Mouse (Mus musculus) ES-E14 (cell line): ENCODE results near the gene Clybl. TPM values are rescaled to one million over a fixed set of nuclear protein-coding genes. Genes with fewer than 3 reads are reported as not detected.

Source experiments
- DNase-seq: peaks from one replicate; pipeline ENCODE4 v3.0.0-alpha.2; 2013; ENCODE audit warnings: low read depth, low spot score
- H3K27ac ChIP-seq: 2 replicates; pipeline ENCODE4 v1.5.1; 2012; ENCODE audit warnings: low read depth, mild to moderate bottlenecking, low read length, moderate library complexity, mixed read lengths; ENCODE audit not compliant: poor library complexity, insufficient read depth, severe bottlenecking
- H3K36me3 ChIP-seq: 2 replicates; pipeline ENCODE4 v1.6.1; 2012; ENCODE audit warnings: mild to moderate bottlenecking, low read length, moderate library complexity, mixed read lengths; ENCODE audit not compliant: control insufficient read depth, poor library complexity, insufficient read depth, severe bottlenecking
- H3K4me1 ChIP-seq, 2 experiments: fragments of 150-350 bp in 1 of 2; sonication (generic) in 1 of 2; 2 replicates each; pipeline ENCODE4 v1.6.1; 2012; ENCODE audit warnings: low read length in 2 of 2, mild to moderate bottlenecking in 1 of 2, mixed read lengths in 1 of 2; ENCODE audit not compliant: control insufficient read depth in 2 of 2, insufficient read depth in 2 of 2, poor library complexity in 1 of 2
- H3K4me3 ChIP-seq, 2 experiments: fragments of 150-350 bp in 1 of 2; sonication (generic) in 1 of 2; 2 replicates each; pipeline ENCODE4 v1.5.1; 2012; ENCODE audit warnings: low read length in 2 of 2, low read depth in 1 of 2, mild to moderate bottlenecking in 1 of 2, mixed read lengths in 1 of 2; ENCODE audit not compliant: insufficient read depth in 1 of 2, poor library complexity in 1 of 2, severe bottlenecking in 1 of 2
- H3K9ac ChIP-seq: 2 replicates; pipeline ENCODE4 v1.6.1; 2012; ENCODE audit warnings: low read depth, mild to moderate bottlenecking, low read length, mixed read lengths; ENCODE audit not compliant: poor library complexity, insufficient read depth, severe bottlenecking
- H3K9me3 ChIP-seq: fragments of 150-350 bp; sonication (generic); 2 replicates; pipeline ENCODE4 v1.6.1; 2012; ENCODE audit warnings: low read depth, mild to moderate bottlenecking, low read length; ENCODE audit not compliant: control insufficient read depth, insufficient read depth
- CHD2 ChIP-seq: IDR thresholded peaks from 2 replicates; pipeline ENCODE4 v1.6.1; 2014; ENCODE audit warnings: mild to moderate bottlenecking, low read depth, low read length, inconsistent platforms
- HCFC1 ChIP-seq: IDR thresholded peaks from 2 replicates; pipeline ENCODE4 v1.6.1; 2012; ENCODE audit warnings: low read length, inconsistent platforms, borderline replicate concordance; ENCODE audit not compliant: insufficient read depth
- MAFK ChIP-seq: IDR thresholded peaks from 2 replicates; pipeline ENCODE4 v1.6.1; 2014; ENCODE audit warnings: mild to moderate bottlenecking, low read depth, low read length, inconsistent platforms; ENCODE audit not compliant: insufficient read depth
- ZC3H11A ChIP-seq: IDR thresholded peaks from 2 replicates; pipeline ENCODE4 v1.6.1; 2012; ENCODE audit warnings: low read depth, mild to moderate bottlenecking, inconsistent platforms, low read length, borderline replicate concordance
- ZNF384 ChIP-seq: IDR thresholded peaks from 2 replicates; pipeline ENCODE4 v1.6.1; 2012; ENCODE audit warnings: low read depth, low read length, inconsistent platforms
- in situ Hi-C, 2 experiments: fragments of 600-800 bp; cut with MboI; formaldehyde crosslinking; loops; one replicate each; pipeline ENCODE4 v1.15.1; 2025; ENCODE audit warnings: low sequenced_read_pairs in 2 of 2, inconsistent platforms in 1 of 2; ENCODE audit not compliant: unreplicated experiment in 2 of 2
- total RNA-seq: library from RNA; depleted of rRNA; stranded (reverse); fragments of 300-350 nt; gene quantifications from 2 replicates; pipeline ENCODE4 v1.2.3, GENCODE M21; 2012

The Clybl gene
- total RNA-seq, 1 experiment = 2.6 TPM

GRCm38 (mm10) chr14:122393119-122393518, 211.6 kb downstream of the Clybl start:
- H3K36me3 ChIP-seq = no peaks in the 10 kb centered on the region
- no peak for TF ChIP-seq MAFK
- no peak for TF ChIP-seq CHD2
- TF ChIP-seq ZNF384 = 0 out of 2 replicates have a peak, but pooled peaks have one; percentile 8
- H3K4me1 ChIP-seq = peaks cover 5 to 10% of the 10 kb centered on the region in 2 experiments; a peak in 3 of 4 replicates
- no peak overlapping the region for H3K27ac ChIP-seq
- DNase-seq = no peak
- H3K9ac ChIP-seq = no peak overlapping the region
- in situ Hi-C loops = no loop called here
- no peaks in the 10 kb centered on the region for H3K9me3 ChIP-seq
- no peak overlapping the region for H3K4me3 ChIP-seq

GRCm38 (mm10) chr14:122398676-122399075, 217.2 kb downstream of the Clybl start:
- H3K9ac ChIP-seq = no peak overlapping the region
- H3K9me3 ChIP-seq = no peaks in the 10 kb centered on the region
- peaks cover 2 to 20% of the 10 kb centered on the region in 2 experiments; a peak in 3 of 4 replicates for H3K4me1 ChIP-seq
- H3K27ac ChIP-seq = no peak overlapping the region
- DNase-seq = no peak
- in situ Hi-C loops = no loop called here
- H3K4me3 ChIP-seq = no peak overlapping the region
- TF ChIP-seq ZNF384 (no peak), ZC3H11A (no peak), MAFK (no peak), HCFC1 (no peak), CHD2 (no peak)
- H3K36me3 ChIP-seq = no peaks in the 10 kb centered on the region

- Histone ChIP-seq H3K4me1 (peaks cover 2 to 24% of the 10 kb centered on the region in 2 experiments; a peak in 3 of 4 replicates), H3K4me3 (no peak overlapping the region), H3K36me3 (no peaks in the 10 kb centered on the region), H3K9ac (no peak overlapping the region), H3K27ac (no peak overlapping the region), H3K9me3 (no peaks in the 10 kb centered on the region)
- DNase-seq = no peak
- in situ Hi-C loops = no loop called here
- TF ChIP-seq HCFC1 (no peak), ZNF384 (no peak), ZC3H11A (no peak), CHD2 (no peak), MAFK (no peak)
Observed at GRCm38 (mm10) chr14:122399906-122400305, 218.4 kb downstream of the Clybl start.

GRCm38 (mm10) chr14:122401886-122402285, 220.4 kb downstream of the Clybl start:
- TF ChIP-seq HCFC1 (no peak), MAFK (no peak), ZNF384 (no peak), ZC3H11A (no peak), CHD2 (no peak)
- H3K9me3 ChIP-seq = no peaks in the 10 kb centered on the region
- H3K4me3 ChIP-seq = no peak overlapping the region
- H3K4me1 ChIP-seq = peaks cover 4 to 28% of the 10 kb centered on the region in 2 experiments
- DNase-seq = no peak
- no peak overlapping the region for H3K9ac ChIP-seq
- no peak overlapping the region for H3K27ac ChIP-seq
- no peaks in the 10 kb centered on the region for H3K36me3 ChIP-seq
- in situ Hi-C loops = no loop called here

GRCm38 (mm10) chr14:122402716-122403258, 221.3 kb downstream of the Clybl start:
- DNase-seq = no peak
- TF ChIP-seq HCFC1 = no peak
- H3K27ac ChIP-seq = no peak overlapping the region
- H3K9me3 ChIP-seq = no peaks in the 10 kb centered on the region
- in situ Hi-C loops = no loop called here
- no peaks in the 10 kb centered on the region for H3K36me3 ChIP-seq
- no peak overlapping the region for H3K9ac ChIP-seq
- peaks cover 4 to 30% of the 10 kb centered on the region in 2 experiments for H3K4me1 ChIP-seq
- no peak overlapping the region for H3K4me3 ChIP-seq
